Mouse (Mus musculus) brown adipose tissue, adult 24 weeks (tissue): ENCODE results near the gene Tmem86b. TPM values are rescaled to one million over a fixed set of nuclear protein-coding genes. Genes with fewer than 3 reads are reported as not detected.
A peak's percentile ranks its signal among the peaks of the same experiment; 100 is the strongest.

Source experiments
- H3K27ac ChIP-seq: fragments of 200-500 bp; replicated peaks from 2 replicates; pipeline ENCODE4 v1.5.1; 2012; ENCODE audit warnings: low read depth, mild to moderate bottlenecking, low read length
- H3K4me1 ChIP-seq: fragments of 200-500 bp; 2 replicates; pipeline ENCODE4 v1.6.1; 2012; ENCODE audit warnings: low read length, mixed read lengths; ENCODE audit not compliant: control insufficient read depth, insufficient read depth, insufficient read length
- H3K4me3 ChIP-seq: fragments of 200-500 bp; 2 replicates; pipeline ENCODE4 v1.5.1; 2012; ENCODE audit warnings: low read depth, mild to moderate bottlenecking, low read length, moderate library complexity; ENCODE audit not compliant: insufficient read depth
- polyA plus RNA-seq: library from polyadenylated mRNA; stranded (reverse); fragments of >200 nt; gene quantifications from 2 replicates; pipeline ENCODE4 v1.2.4, GENCODE M21; 2012; ENCODE audit not compliant: missing spikeins, insufficient read depth, insufficient read length

Gene Tmem86b
- polyA plus RNA-seq, 1 experiment: 2.2 TPM

DNA sequence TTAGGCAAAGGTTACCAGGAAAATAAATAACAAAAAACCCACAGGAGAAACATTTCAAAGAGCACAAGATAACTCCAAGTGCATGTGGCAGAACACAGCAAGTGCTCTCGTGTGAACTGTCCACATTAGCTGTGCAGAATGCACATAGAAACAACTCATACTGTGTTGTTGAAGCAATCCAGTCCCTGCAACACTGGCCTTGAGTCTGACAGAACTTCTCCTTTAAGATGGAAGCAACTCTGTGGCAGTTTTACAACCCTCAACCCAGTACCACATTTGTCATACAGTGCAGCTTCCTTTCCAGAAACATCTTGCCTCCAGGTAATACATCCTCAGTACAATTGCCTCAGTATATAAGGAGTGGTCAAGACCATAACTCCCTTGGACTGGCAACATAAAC, 25.6 kb upstream of the Tmem86b start:
- Histone ChIP-seq H3K4me3 (peak overlapping the region; percentile 24; the same call in 1 of the 2 replicates), H3K27ac (no peak overlapping the region), H3K4me1 (peaks cover 36% of the 10 kb centered on the region)

DNA sequence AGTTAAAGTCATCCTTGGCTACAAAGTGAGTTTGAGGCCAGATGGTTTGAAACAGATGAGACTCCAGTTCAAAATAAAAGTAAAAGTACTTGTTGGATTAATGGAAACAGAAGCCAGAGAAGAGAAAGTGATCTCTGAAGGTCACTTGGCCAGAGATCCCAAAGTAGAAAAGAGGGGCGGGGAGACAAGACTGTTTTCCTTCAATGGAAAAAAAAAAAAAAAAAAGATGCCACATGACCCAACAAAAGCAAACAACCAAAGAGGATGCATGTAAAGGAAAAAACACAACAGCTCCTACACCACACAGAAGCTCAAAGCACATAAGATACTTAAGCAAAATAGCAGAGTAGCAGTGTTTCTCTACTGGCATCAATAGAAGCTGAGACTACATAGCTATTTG, 24.7 kb upstream of the Tmem86b start:
- no peak overlapping the region for H3K4me3 ChIP-seq
- H3K27ac ChIP-seq: peak overlapping the region; percentile 8; the same call in 1 of the 2 replicates
- peaks cover 41% of the 10 kb centered on the region for H3K4me1 ChIP-seq

DNA sequence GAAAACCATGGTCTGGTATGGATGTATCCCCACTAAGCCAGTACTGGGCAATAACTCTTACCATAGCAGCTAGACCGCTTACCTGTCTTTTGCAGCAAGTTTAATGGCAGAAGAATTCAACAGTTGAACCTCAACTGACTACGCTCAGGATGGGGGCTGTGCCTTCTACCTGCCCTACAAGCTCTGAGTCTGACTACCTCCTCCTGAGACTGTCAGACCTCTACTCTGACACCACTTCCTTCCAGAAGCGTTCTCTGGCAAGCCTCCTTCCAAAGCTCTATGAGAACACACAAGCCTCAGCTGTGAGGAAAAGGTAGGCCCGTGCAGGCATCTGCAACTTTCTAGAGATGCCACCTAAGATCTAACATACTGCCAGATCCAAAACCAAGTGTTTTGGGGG, 24.2 kb upstream of the Tmem86b start:
- H3K4me1 ChIP-seq: peaks cover 41% of the 10 kb centered on the region
- H3K27ac ChIP-seq: peak overlapping the region; percentile 8; the same call in 1 of the 2 replicates
- no peak overlapping the region for H3K4me3 ChIP-seq

DNA sequence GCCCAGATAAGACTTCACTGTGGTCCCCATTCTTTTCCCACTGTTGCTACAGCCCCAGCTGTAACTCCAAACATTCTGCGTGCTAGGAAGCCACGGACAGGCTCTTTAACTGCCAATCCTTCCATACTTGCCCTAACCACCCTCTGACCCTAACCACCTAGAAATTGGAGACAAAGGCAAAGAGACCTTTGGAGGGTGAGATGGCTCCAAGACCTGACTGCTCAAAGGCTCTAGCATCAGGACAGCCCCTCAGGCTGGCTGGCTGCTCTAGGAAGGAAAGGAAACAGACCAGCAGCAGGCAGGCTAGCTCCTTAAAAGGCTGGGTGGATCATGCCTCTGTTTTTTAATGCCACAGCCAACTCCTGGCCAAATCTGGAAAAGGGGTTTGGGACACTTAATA, 23.0 kb upstream of the Tmem86b start:
- Histone ChIP-seq H3K4me3 (0 out of 2 replicates have a peak overlapping the region, but pooled peaks have one; percentile 6), H3K4me1 (peaks cover 41% of the 10 kb centered on the region), H3K27ac (peak overlapping the region; percentile 46)

DNA sequence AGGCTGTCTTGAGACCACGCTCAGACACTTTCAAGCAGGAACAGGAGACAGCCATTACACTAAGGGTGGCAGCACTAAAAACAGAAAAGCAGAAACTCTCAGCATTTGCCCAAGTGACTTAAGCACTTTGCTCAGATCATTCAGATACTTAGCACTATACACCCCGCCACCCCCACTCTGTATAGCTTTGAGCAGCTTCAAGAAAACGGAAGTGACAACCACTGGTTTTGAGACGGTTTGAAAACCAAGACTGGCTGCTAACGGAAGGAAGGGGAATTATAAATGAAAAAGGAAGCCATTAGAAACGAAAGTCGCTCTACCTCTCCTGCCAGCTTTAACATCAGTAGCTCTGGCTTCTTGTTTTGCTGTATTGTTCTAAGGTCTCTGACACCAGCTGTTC, 22.6 kb upstream of the Tmem86b start:
- Histone ChIP-seq H3K27ac (peak overlapping the region; percentile 46), H3K4me1 (peaks cover 41% of the 10 kb centered on the region), H3K4me3 (0 out of 2 replicates have a peak overlapping the region, but pooled peaks have one; percentile 6)

DNA sequence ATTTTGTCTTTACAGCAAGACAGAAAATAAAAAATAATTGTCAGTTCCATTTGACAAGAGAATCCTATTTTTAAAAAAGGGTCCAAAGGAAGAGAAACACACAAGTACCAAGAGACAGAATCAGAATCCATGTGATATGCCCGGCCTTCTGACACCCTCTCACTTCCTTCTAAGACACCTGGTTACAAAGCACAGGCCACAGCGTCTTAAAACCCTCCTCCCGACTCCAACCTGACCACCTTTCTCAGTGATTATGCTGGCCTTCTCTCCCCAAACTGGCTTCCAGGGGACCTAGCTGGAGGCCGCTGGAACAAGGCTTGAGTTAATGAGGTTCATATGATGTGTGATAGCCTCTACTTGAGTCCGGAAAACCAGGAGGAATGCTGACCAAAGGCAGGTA, 22.1 kb upstream of the Tmem86b start:
- Histone ChIP-seq H3K27ac (peak overlapping the region; percentile 46), H3K4me1 (peaks cover 41% of the 10 kb centered on the region), H3K4me3 (no peak overlapping the region)

DNA sequence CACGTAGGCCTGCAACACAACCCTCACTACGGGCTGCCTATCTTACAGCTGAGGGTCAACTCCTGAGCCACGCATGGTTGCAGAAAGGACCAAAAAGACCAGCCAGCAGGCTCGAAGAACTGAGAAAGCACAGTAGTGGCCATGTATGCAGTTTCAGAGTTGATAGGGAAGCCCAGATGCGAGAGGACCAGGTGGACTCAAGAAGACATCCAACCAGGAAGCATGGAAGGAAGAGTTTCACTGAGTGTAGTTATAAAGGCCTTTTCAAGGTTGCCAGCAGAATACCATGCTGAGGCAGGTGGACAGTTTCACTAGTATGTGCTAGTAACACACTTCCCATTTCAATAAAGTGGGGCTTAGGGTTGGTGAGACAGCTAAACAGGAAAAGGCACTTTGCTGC, 21.5 kb upstream of the Tmem86b start:
- Histone ChIP-seq H3K4me1 (peaks cover 45% of the 10 kb centered on the region), H3K4me3 (no peak overlapping the region), H3K27ac (no peak overlapping the region; the same call in 1 of the 2 replicates)

DNA sequence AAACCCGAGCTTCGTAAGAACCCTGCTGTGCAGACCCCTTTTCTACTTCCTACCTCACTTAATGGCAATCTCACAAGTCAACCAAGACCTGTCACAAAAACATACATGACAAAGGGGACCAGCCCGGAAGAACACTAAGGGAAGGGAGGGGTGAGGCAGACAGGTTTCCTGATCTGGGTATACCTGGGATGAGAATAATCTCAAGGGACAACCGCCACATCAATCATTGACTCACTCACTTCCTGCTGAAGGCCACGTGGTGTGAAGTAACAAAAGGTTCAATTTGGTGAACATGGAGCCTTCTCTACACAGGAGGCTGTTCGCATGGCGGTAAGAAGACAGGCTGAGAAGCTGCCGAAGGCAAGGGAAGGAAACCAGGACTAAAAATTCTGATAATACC, 20.4 kb upstream of the Tmem86b start:
- H3K4me1 ChIP-seq: peaks cover 36% of the 10 kb centered on the region
- no peak overlapping the region for H3K27ac ChIP-seq

DNA sequence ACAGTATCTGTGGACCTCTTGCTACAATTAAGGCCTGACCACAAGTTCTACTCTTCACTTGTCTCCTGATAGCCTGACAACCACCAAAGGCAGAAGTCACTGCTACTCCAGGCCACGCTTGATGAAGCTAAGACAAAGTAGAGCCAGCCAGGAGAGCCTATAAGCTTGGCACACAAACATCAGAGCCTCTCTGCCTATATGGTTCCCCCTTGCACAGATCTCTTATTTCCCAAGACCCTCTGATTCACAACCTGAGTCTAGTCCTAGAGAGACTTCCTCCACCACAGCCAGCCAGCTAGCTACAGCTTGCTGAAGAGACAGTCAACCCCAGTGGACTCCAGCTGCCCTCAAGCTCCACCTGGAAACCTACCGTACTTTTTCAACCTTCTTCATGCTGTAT, 16.8 kb upstream of the Tmem86b start:
- H3K27ac ChIP-seq: no peak overlapping the region
- H3K4me3 ChIP-seq: no peak overlapping the region

More for the DNA sequence above, 20.4 kb upstream of the Tmem86b start:
- H3K4me3 ChIP-seq: no peak overlapping the region

DNA sequence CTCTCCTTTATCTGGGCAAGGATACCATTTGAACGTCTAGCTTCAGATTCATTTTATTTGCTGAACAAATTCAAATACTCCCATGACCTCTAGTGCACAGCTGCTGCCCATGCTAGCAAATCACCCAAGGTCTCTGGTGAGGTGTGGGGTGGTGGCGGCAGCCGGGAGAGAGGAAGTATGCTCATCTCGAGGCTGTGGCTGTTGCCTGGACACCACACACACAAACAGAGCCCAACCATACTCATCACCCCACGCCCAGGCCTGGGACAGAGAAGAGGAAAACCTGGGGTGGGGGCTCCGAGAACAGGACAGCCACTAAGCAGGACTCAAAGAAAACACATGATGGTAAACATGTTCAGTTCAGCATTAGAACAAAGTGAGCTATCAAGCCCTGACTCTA, 16.1 kb upstream of the Tmem86b start:
- Histone ChIP-seq H3K27ac (no peak overlapping the region), H3K4me3 (no peak overlapping the region), H3K4me1 (peaks cover 11% of the 10 kb centered on the region; the same call in 1 of the 2 replicates)

More for the DNA sequence above, 16.8 kb upstream of the Tmem86b start:
- H3K4me1 ChIP-seq: peaks cover 15% of the 10 kb centered on the region

DNA sequence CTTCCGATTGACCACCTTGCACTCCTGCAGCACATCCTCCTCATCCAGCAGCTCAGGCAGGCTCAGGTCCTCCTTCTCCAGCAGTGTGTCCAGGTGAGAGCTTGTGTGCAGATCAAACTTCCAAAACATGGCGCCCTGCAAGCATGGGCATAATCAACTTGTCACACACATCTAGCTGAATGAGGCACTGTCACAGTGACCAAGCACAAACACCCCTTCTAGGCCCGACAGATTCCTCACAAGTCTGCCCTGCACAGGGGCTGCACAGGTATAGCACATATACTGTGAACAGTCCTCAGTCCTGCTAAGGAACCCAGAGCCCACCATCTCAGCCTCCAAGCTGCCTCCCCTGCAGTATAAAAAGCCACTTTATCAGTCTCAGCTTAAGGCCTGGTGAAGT, 15.6 kb upstream of the Tmem86b start:
- Histone ChIP-seq H3K4me3 (no peak overlapping the region), H3K27ac (no peak overlapping the region), H3K4me1 (peaks cover 9% of the 10 kb centered on the region; the same call in 1 of the 2 replicates)

DNA sequence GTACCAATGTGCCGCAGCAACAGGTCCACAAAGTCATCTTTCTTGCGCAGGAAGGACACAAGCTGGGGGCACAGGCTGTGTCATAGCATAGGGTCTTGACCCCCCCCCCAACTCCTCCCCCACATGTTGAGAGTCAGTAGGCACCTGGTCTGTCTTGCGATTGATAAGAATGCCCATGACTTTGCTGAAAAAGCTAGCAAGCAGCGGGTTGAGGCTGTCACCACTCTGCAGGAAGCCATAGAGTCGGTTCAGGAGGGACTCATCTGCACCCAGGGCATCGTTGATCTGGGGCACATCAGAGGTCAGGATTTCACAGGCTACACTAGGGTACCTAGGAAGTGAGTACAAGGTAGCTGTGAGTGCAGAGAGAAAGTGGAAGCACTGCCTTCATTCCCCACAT, 12.0 kb upstream of the Tmem86b start:
- no peak overlapping the region for H3K27ac ChIP-seq

DNA sequence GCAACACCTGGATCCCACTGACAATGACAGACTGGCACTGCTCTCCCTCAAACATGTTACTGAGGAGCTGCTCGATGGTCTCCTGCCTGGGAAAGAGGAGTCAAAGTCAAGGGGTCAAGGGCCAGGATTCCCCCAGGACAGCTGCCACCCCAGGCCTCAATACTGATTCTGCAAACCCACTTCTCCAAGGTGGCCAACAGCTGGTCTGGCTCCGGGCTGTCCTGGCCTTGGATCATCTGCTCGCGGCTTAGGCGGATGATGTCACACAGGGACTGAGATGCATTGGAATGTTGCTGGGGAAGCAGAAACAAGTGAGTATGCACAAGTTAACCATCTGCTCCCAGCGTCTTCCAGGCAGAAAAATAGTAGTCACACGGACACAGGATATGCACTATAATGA, 10.7 kb upstream of the Tmem86b start:
- no peaks in the 10 kb centered on the region for H3K4me1 ChIP-seq

More for the DNA sequence above, 12.0 kb upstream of the Tmem86b start:
- Histone ChIP-seq H3K4me3 (no peak overlapping the region), H3K4me1 (peaks cover 2% of the 10 kb centered on the region; the same call in 1 of the 2 replicates)

DNA sequence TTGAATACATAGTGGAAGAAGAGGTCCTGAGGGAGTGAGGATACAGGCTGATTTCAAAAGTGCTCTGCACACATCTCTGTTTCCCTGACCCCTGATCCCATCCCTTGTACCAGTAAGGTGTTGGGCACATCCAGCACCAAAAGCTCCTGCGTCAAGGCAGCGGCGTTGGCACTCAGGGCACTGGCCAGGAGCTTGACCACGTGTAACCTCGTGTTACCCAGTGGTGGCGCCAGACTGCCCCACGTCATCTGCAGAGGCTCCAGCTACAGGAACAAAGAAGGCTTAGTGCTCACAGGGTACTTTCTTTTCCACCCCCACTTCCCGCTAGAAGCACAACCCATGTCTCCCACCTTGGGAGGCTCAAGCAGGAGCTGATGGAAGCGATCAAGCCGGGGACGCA, 9.9 kb upstream of the Tmem86b start:
- Histone ChIP-seq H3K4me3 (no peak overlapping the region), H3K4me1 (no peaks in the 10 kb centered on the region), H3K27ac (no peak overlapping the region)

More for the DNA sequence above, 10.7 kb upstream of the Tmem86b start:
- Histone ChIP-seq H3K4me3 (no peak overlapping the region), H3K27ac (no peak overlapping the region)

DNA sequence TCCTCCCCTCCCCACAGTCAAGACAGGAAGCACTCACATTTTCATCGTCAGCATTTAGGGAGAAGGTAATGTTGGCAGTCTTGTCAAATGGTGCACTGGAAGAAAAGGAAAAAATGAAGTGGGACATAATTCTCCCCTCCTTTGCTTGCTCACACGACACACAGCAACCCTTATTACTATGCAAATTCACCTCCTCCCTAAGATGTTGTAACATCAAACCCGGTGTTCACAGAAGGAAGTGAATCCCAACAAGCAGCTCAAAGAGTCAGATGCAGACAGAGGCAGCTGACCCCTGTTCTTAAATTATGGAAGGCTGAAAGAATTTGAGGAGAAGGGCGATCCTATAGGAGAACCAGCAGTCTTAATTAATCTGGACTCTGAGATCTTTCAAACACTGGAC, 5.0 kb upstream of the Tmem86b start:
- Histone ChIP-seq H3K4me1 (no peaks in the 10 kb centered on the region), H3K27ac (no peak overlapping the region), H3K4me3 (no peak overlapping the region)

DNA sequence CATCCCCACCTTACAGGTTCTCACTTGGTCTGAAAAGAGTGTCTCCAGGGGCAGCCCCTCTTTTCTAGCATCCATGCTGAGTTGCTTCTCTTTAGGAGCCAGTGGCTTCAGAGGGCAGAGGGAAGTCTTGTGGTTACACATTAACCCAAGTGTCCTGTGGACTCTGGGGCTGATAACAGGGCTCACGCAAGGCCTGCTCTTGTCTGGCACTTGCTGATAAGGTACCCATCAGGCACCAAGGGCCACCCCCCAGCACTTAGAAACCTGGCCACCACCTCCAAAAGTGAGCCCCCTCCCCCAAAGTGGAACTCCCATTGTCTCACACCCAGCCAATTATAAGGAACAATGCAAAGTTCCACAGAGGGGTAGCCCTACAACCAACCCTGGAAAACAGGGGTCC, 1.0 kb downstream of the Tmem86b start:
- Histone ChIP-seq H3K4me1 (no peaks in the 10 kb centered on the region), H3K27ac (no peak overlapping the region), H3K4me3 (no peak overlapping the region)
